27 mouse cellular contexts compared by ENCODE assay signal in the genomic region with DNA sequence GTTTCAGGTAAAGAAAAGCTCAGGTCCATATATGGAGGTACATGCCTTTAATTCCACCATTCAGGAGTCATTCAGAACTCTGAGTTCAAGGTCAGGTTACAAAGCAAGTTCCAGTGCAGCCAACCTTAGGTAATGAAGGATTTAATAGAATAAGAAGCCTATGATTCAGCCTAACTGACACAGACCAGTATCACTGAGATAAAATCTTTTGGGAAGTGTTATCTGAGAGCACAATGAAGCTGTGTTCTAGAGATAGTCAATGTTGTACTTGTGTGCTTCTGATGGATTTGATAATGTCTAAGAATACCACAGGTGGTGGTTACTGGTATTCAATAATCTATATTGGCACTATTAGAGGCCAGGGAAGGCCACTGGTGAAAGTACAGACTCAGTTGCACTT.
"Had no signal": no experiment of that assay in that cellular context is flagged by ENCODE, and none has a peak within 500 bp of the region (broad histone marks: within the 10 kb centered on the region; RNA-seq: fewer than 3 reads in every experiment).

No protein-coding gene starts in this region.

- H3K9ac ChIP-seq: embryonic facial prominence, embryonic 12.5 days; embryonic facial prominence, embryonic 13.5 days; embryonic facial prominence, embryonic 15.5 days; forebrain, embryonic 12.5 days; forebrain, embryonic 13.5 days; forebrain, embryonic 15.5 days; forebrain, postnatal 0 days had no signal

- DNase-seq: cerebellum, adult 9-11 months; cerebellum, postnatal 10 days; cerebellum, postnatal 14 days; cerebellum, postnatal 25 days; cerebellum, postnatal 36 days; embryo, embryonic 11 days; forebrain, postnatal 0 days; gastrocnemius, adult 2 months; gastrocnemius, postnatal 10 days; gastrocnemius, postnatal 14 days; gastrocnemius, postnatal 25 days; gastrocnemius, postnatal 36 days; heart, adult 11 months; heart, adult 18-20 months; heart, adult 2 months had no signal

- H3K9me3 ChIP-seq: embryonic facial prominence, embryonic 10.5 days; embryonic facial prominence, embryonic 12.5 days; embryonic facial prominence, embryonic 13.5 days; embryonic facial prominence, embryonic 15.5 days; forebrain, embryonic 10.5 days; forebrain, embryonic 12.5 days; forebrain, embryonic 13.5 days; forebrain, embryonic 15.5 days; heart, embryonic 10.5 days had no signal

- H3K4me1 ChIP-seq: embryonic facial prominence, embryonic 10.5 days; embryonic facial prominence, embryonic 12.5 days; embryonic facial prominence, embryonic 13.5 days; embryonic facial prominence, embryonic 15.5 days; forebrain, embryonic 10.5 days; forebrain, embryonic 12.5 days; forebrain, embryonic 13.5 days; forebrain, embryonic 15.5 days; heart, embryonic 10.5 days had no signal

- H3K36me3 ChIP-seq: embryonic facial prominence, embryonic 10.5 days; embryonic facial prominence, embryonic 12.5 days; embryonic facial prominence, embryonic 13.5 days; embryonic facial prominence, embryonic 15.5 days; forebrain, embryonic 10.5 days; forebrain, embryonic 12.5 days; forebrain, embryonic 15.5 days; heart, embryonic 10.5 days had no signal

- H3K4me3 ChIP-seq: embryonic facial prominence, embryonic 10.5 days; embryonic facial prominence, embryonic 12.5 days; embryonic facial prominence, embryonic 13.5 days; embryonic facial prominence, embryonic 15.5 days; erythroblast, embryonic 14.5 days; forebrain, embryonic 10.5 days; forebrain, embryonic 12.5 days; forebrain, embryonic 13.5 days; forebrain, embryonic 15.5 days; gastrocnemius, adult 2 months; heart, adult 2 months; heart, embryonic 10.5 days had no signal

- ATAC-seq: forebrain, embryonic 13.5 days; forebrain, embryonic 14.5 days; forebrain, embryonic 15.5 days; forebrain, embryonic 16.5 days; forebrain, postnatal 0 days had no signal

- H3K27me3 ChIP-seq: embryonic facial prominence, embryonic 12.5 days; embryonic facial prominence, embryonic 13.5 days; embryonic facial prominence, embryonic 15.5 days; forebrain, embryonic 12.5 days; forebrain, embryonic 13.5 days; forebrain, embryonic 15.5 days had no signal

- H3K4me2 ChIP-seq: embryonic facial prominence, embryonic 12.5 days; embryonic facial prominence, embryonic 13.5 days; embryonic facial prominence, embryonic 15.5 days; forebrain, embryonic 12.5 days; forebrain, embryonic 13.5 days; forebrain, embryonic 15.5 days had no signal

- H3K27ac ChIP-seq: embryonic facial prominence, embryonic 10.5 days; embryonic facial prominence, embryonic 12.5 days; embryonic facial prominence, embryonic 13.5 days; embryonic facial prominence, embryonic 15.5 days; forebrain, embryonic 10.5 days; forebrain, embryonic 12.5 days; forebrain, embryonic 13.5 days; forebrain, embryonic 15.5 days; gastrocnemius, adult 2 months; heart, adult 2 months; heart, embryonic 10.5 days had no signal
